Mouse (Mus musculus) small intestine, adult 2 months (tissue): ENCODE data around the gene Ehd3. TPM values are rescaled to one million over a fixed set of nuclear protein-coding genes. Genes with fewer than 3 reads are reported as not detected.

Source experiments
- H3K27ac ChIP-seq: fragments of 200-500 bp; 2 replicates; pipeline ENCODE4 v1.5.1; 2012; ENCODE audit warnings: low read depth, low read length, control low read depth, inconsistent platforms; ENCODE audit not compliant: insufficient read depth
- H3K27me3 ChIP-seq: fragments of 200-500 bp; 2 replicates; pipeline ENCODE4 v1.6.1; 2012; ENCODE audit warnings: mild to moderate bottlenecking, moderate library complexity, low read length, inconsistent platforms; ENCODE audit not compliant: control insufficient read depth, insufficient read depth
- H3K36me3 ChIP-seq: fragments of 200-500 bp; 2 replicates; pipeline ENCODE4 v1.6.1; 2012; ENCODE audit warnings: mild to moderate bottlenecking, low read length, control low read depth, inconsistent platforms; ENCODE audit not compliant: control insufficient read depth, insufficient read depth
- H3K4me1 ChIP-seq: fragments of 200-500 bp; 2 replicates; pipeline ENCODE4 v1.6.1; 2012; ENCODE audit warnings: low read length, inconsistent platforms, mixed read lengths; ENCODE audit not compliant: control insufficient read depth, insufficient read depth, insufficient read length
- H3K4me3 ChIP-seq: fragments of 200-500 bp; 2 replicates; pipeline ENCODE4 v1.5.1; 2012; ENCODE audit warnings: low read depth, mild to moderate bottlenecking, control low read depth, inconsistent platforms, low read length, moderate library complexity
- CTCF ChIP-seq: fragments of 200-500 bp; IDR thresholded peaks from 2 replicates; pipeline ENCODE4 v1.5.1; 2012; ENCODE audit warnings: low read depth, mild to moderate bottlenecking, control low read depth, inconsistent platforms, low read length, moderate library complexity, mixed read lengths; ENCODE audit not compliant: insufficient replicate concordance, insufficient read length; ENCODE audit errors: extremely low read depth
- POLR2A ChIP-seq: fragments of 200-500 bp; IDR thresholded peaks from 2 replicates; pipeline ENCODE4 v1.6.1; 2012; ENCODE audit warnings: low read depth, mild to moderate bottlenecking, control low read depth, inconsistent platforms, low read length, moderate library complexity
- WGBS: fragments of 180-500 bp; shearing (Covaris S2); methylation state at CpG from one replicate; pipeline ENCODE4 v1.1.7; 2018; 5-methylcytosine and 5-hydroxymethylcytosine counted together
- polyA plus RNA-seq: library from polyadenylated mRNA; depleted of rRNA; stranded (reverse); fragments of >200 nt; gene quantifications from 2 replicates; pipeline ENCODE4 v1.2.3, GENCODE M21; 2012

The Ehd3 gene
- polyA plus RNA-seq, 1 experiment: 3.0 TPM

GRCm38 (mm10) chr17:73814500-73815190, 10.7 kb downstream of the Ehd3 start:
- no peak for TF ChIP-seq POLR2A
- TF ChIP-seq CTCF: no peak
- no peak overlapping the region for H3K27ac ChIP-seq
- H3K4me1 ChIP-seq: no peaks in the 10 kb centered on the region
- no peaks in the 10 kb centered on the region for H3K36me3 ChIP-seq
- H3K27me3 ChIP-seq: no peaks in the 10 kb centered on the region
- H3K4me3 ChIP-seq: no peak overlapping the region
- WGBS: 70% methylated on average over 6 of the region's 6 CpGs

GRCm38 (mm10) chr17:73817697-73818380, 13.9 kb downstream of the Ehd3 start:
- Histone ChIP-seq H3K4me3 (no peak overlapping the region), H3K27ac (no peak overlapping the region), H3K36me3 (no peaks in the 10 kb centered on the region), H3K4me1 (no peaks in the 10 kb centered on the region; the same call in 1 of the 2 replicates), H3K27me3 (no peaks in the 10 kb centered on the region)
- 68% methylated on average over 9 of the region's 9 CpGs for WGBS
- no peak for TF ChIP-seq POLR2A
- no peak for TF ChIP-seq CTCF

- no peak overlapping the region for H3K27ac ChIP-seq
- H3K4me1 ChIP-seq: no peaks in the 10 kb centered on the region; the same call in 1 of the 2 replicates
- H3K4me3 ChIP-seq: no peak overlapping the region
- no peak for TF ChIP-seq POLR2A
- TF ChIP-seq CTCF: no peak
- H3K36me3 ChIP-seq: no peaks in the 10 kb centered on the region
- 57% methylated on average over 4 of the region's 4 CpGs for whole genome bisulfite sequencing
- H3K27me3 ChIP-seq: no peaks in the 10 kb centered on the region
These were observed 15.0 kb downstream of the Ehd3 start for GRCm38 (mm10) chr17:73818936-73819335.

- Histone ChIP-seq H3K4me1 (no peaks in the 10 kb centered on the region; the same call in 1 of the 2 replicates), H3K27ac (no peak overlapping the region), H3K36me3 (no peaks in the 10 kb centered on the region), H3K27me3 (no peaks in the 10 kb centered on the region), H3K4me3 (no peak overlapping the region)
- 61% methylated on average over 4 of the region's 4 CpGs for WGBS
- TF ChIP-seq CTCF: no peak
- TF ChIP-seq POLR2A: no peak
These were observed 16.8 kb downstream of the Ehd3 start for GRCm38 (mm10) chr17:73820726-73821125.

- H3K4me3 ChIP-seq: no peak overlapping the region
- TF ChIP-seq POLR2A (no peak), CTCF (no peak)
- no peaks in the 10 kb centered on the region for H3K36me3 ChIP-seq
- no peaks in the 10 kb centered on the region; the same call in 1 of the 2 replicates for H3K4me1 ChIP-seq
- 67% methylated on average over 4 of the region's 4 CpGs for WGBS
- no peaks in the 10 kb centered on the region for H3K27me3 ChIP-seq
- no peak overlapping the region for H3K27ac ChIP-seq
These were observed 18.3 kb downstream of the Ehd3 start for GRCm38 (mm10) chr17:73822255-73822654.

- WGBS: 76% methylated on average over 17 of the region's 17 CpGs
- Histone ChIP-seq H3K27ac (no peak overlapping the region), H3K4me3 (no peak overlapping the region), H3K36me3 (no peaks in the 10 kb centered on the region), H3K4me1 (no peaks in the 10 kb centered on the region; the same call in 1 of the 2 replicates), H3K27me3 (no peaks in the 10 kb centered on the region)
- TF ChIP-seq CTCF: no peak
- TF ChIP-seq POLR2A: no peak
These were observed 19.4 kb downstream of the Ehd3 start for GRCm38 (mm10) chr17:73823121-73824021.
